Mouse (Mus musculus) layer of hippocampus, postnatal 25 days (tissue): Measurements from ENCODE around the gene Eif2s1. TPM values are rescaled to one million over a fixed set of nuclear protein-coding genes. Genes with fewer than 3 reads are reported as not detected.

Experiments
- DNase-seq, 2 experiments: peaks; one replicate each; pipeline ENCODE4 v3.0.0; 2022; ENCODE audit warnings: mixed read lengths in 2 of 2, low spot score in 1 of 2; ENCODE audit errors: extremely low spot score in 1 of 2
- total RNA-seq, 2 experiments: library from RNA; stranded (reverse); gene quantifications; 2 replicates each; pipeline ENCODE4 v1.2.3; 2021

Eif2s1 gene
- 10 to 100 TPM; 54.9 to 56.5 TPM for total RNA-seq

DNA sequence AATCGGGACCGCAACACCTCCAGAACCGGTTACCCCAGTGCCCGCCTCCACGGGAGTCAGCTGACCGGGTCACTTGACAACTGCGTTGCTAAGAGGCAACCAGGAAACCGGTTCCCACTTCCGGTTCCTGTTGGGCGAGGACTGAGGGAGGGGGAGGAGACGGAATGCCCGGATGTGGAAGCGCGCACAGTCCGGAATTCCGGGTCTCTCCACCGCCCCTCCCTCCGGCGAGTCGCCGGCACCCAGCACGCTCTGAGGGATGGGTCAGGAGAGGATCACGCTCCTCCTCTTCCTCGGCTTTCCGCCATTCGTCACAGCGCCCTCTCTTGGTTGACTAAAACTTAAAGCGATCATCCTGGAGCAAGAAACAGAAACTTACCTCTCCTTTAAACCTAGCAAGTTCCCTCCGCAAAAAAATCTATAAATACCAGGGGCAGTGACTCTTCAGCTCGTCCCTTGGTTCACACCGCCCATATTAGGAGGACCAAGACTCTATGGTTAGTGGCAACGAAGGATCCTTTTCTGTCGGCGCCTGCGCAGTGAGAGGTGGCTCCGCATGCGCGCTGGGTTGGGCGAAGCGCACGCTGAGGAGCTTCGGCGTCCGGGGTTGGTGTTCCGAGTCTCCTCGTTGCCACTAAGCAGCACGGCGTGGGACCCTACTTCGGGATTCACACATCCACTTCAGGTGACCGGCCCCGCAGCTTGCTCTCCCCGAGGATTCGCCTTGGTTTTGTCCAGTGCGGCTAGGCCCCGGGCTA is at the start of gene Eif2s1, which contains the start of gene Atp6v1d:
Gene Eif2s1 (plus strand): TSS at position 324 of the 758 bp plus-strand sequence.
Gene Atp6v1d (minus strand): TSS at position 143 of the 758 bp plus-strand sequence.
- peak; percentile 89 to 95 for DNase-seq

DNA sequence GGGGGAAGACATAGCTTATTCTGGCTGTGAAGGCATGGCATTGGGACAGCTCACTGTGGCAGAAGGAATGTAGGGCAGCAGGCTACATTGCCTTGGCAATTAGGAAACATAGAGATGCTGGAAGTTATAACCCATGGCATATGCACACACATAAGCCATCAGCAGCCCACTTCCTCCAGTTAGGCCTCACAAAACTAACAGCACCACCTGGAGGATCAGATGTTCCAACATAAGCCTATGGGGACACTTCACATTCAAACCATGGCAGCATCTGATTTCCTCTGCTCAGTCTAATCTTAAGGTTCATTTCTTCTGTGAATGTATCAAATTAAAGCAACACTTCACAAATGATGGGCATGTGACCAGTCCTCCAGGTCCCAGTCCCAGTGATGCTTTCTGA is 47.2 kb upstream of the Eif2s1 start:
- no peak for DNase-seq

DNA sequence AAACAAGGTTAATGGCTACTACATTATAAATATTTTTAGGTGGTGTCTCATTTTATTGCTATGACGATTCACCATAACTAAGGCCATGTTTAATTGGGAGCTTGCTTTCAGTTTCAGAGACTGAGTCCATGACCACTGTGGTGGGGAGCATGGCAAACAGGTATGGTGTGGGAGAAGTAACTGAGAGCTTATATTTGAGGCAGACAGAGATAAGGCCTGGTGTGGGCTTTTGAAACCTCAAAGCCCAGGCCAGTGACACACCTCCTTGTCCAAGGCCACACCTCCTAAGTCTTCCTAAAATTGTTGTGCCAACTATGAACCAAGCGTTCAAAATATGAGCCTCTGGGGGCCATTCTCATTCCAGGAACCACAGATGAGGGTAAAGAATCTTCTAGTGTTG is 27.1 kb upstream of the Eif2s1 start:
- no peak for DNase-seq

DNA sequence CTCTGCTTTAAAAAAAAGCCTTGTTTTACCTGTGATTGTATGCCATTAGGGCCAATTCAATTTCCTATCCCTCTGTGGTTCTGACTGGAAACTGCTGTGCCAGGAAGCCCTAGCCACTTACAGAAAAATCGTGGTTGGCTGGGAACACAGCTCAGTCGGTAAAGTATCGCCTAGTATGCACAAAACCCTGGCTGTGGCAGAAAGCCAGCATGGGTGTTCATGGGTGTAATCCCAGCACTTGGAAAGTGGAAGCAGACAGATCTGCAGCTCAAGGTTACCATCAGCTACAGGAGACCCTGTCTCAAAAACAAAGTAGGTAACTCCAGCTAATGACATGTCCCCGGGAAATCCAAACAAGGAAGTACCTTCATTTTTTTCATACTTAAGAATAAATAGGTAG is 21.7 kb upstream of the Eif2s1 start:
- DNase-seq, result peak in 1 of 2 experiments; percentile 7

DNA sequence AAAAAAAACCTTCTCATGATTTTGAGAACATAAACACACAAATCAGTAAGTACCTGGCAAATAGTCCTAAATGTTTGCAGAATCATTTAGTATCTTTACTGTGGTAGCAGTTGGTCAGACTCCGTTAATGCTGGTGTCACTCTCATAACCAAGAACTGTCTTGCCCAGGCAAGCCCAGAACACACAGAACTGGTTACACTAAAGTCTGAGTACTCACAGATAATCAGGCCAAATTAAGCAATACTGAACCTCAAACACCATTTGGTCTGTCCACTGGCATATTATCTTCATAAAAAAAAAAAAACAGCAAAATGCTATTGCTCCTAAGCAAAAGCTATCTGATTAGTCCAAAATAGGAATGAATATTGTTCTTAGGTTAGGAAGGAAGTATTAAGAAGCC is 19.2 kb upstream of the Eif2s1 start:
- DNase-seq, result no peak

DNA sequence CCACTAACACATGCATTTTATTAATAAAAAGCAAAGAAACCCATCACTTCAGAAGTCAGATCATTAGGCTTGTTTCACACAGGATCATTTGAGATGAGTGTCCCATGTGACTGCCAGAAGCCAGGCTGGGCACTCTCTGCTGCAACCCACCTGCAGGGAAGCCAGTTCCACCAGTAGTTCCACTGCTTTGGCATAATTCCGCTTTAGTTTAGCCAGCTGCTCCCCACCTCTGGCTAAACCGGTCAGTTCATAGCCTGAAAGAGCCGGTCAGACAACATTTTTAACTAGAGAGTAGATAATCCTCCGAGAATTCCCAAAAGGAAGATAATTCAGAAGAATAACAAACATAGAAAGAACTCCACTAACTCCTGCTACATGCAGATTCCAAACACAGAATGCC is 13.4 kb upstream of the Eif2s1 start:
- DNase-seq, result no peak

DNA sequence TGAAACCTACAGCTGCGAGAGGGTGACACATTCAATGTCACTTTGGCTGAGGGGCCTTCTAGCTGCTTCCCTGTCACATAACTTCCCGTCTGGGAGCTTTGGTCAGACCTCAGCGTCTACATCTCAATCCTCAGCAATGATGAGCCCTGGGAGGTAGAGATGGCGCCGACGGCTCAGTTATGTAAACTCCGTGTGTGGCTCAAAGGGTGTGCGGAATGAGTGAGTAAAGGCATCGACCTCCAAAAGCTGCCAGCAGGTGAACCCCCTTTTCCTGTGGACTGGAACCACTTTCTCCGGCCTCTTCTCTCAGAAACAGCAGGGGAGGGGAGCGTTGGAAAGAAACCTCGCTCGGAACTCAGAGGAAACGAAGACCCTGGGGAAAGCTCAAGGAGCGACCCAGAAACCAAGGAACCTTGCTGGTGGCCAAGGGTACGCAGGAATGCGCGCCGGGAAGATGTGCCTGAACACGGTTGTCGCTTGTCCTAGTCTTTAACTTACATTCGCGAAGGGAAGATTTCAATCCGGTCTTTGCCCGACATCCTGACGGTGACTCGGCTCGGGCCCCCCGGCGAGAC is 611 bp upstream of the Eif2s1 start:
- DNase-seq, result no peak

DNA sequence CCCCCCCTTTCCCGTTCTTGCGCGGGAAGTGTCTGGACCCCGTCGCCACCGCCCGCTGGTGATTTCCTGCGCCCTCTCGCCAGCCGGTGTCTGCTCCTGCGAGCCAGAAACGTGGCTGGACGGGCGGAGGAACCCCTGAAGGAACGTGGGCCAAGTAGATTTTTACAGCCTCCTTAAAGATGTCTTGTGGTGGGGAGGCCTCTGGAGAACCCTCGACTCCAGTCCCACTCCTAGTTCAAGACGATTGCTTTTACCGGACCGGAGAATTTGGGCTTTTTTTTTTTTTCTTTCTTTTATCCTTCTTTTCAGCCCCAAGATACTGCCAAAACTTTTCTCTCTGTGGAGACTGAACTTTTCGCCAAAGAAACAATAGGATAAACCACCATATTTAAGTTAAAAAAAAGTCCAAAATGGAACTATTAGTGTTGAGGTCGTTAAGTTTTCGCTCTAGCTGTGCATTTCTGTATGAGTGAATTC is 673 bp downstream of the Eif2s1 start:
- DNase-seq, result no peak

DNA sequence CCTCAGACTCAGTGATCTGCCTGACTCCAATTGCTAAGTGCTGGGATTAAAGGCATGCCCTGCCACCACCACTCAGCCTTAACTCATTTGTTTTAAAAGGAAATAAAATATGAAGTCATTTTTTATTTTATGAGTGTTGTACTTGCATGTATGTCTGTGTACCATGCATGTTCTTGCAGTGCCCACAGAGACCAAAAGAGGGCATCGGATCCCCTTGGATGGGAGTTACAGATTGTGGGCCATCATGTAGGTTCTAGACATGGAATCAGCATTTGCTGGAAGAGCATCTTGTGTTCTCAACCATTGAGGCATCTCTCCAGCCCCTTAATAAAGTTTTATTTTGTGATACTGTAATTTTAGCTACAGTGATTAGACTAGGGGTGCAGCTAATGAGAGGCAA is 3.8 kb downstream of the Eif2s1 start:
- no peak for DNase-seq

DNA sequence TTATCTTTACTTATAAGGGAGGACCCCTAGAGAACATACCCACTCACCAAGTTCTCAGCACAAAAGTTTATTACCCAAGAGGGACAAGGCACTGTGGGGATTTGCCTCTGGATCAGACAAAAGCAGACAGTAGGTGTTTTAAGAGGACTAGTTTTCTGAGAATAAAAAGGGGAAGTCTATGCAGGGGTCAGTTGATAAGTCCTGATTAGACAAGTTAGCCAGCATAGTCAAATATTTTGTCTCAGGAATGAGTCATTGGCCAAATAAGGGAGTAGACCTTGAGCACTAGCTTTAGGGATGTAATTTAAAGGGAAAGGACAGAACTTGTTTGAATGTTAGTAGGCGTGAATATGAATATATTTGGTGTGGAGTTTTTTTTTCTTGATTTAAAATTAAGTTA is 6.5 kb downstream of the Eif2s1 start:
- DNase-seq, result no peak

DNA sequence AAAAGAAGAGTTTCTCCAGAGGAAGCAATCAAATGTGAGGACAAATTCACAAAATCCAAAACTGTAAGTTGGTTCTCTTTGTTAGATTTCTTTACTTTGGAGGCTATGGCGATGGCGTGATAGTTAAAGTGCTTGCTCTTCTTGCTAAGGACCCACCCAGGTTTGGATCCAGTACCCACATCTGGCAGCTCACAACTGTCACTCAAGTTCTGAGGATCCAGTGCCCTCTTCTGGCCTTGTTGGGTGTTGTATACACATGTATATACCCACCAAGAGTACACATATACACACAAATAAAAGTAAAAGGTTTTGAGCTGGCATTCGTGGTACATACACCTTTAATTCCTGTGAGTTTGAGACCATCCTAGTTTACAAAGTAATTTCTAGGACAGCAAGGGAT is 13.0 kb downstream of the Eif2s1 start:
- DNase-seq, result no peak

DNA sequence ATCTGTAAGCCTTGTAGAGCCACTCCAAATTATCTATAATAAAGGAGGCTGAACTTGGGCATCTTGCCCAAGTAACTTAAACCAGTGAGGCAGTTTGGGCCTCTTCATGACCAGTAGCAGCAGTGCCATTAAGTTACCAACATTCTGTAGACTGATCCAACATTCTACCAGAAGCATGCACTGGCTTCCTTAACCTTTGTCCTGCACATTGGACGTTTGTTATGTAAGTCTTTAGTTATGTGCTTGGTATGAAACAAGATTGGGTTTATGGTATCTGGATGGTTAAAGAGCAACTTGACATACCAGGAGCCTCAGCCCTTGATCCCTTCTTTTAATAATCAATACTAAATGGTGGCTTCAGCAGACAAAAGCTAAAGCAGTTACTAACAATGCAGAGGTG is 28.4 kb downstream of the Eif2s1 start:
- DNase-seq, result no peak

DNA sequence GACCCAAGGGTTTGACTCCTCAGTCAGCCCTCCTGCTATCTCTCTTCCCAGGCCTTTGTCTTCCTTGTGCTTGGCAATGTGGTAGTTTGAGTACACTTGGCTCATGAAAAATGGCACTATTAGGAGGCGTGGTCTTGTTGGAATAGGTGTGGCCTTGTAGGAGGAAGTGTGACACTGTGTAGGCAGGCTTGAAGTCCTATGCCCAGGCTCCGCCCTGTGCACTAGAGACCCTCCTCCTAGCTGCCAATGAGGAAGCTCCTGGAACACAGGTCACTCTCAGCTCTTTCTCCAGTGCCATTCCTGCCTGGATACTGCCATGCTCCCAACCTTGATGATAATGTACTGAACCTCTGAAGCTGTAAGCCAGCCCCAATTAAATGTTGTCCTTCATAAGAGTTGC is 29.5 kb downstream of the Eif2s1 start:
- DNase-seq, result no peak

DNA sequence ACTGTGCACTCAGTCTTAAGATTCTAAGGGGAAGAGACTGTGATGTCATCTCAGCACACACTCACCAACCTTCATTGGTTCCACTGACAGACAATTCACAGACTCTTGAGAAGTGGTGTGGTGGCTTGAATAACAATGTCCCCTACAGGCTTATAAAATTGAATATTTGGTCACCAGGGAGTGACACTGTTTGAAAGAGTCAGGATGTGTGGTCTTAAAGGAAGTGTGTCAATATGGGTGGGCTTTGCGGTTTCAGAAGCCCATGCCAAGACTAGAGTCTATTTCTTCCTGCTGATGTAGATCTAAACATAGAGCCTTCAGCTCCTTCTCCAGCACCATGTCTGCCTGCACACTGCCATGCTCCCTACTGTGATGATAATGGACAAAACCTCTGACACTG is 36.2 kb downstream of the Eif2s1 start:
- DNase-seq, result no peak

DNA sequence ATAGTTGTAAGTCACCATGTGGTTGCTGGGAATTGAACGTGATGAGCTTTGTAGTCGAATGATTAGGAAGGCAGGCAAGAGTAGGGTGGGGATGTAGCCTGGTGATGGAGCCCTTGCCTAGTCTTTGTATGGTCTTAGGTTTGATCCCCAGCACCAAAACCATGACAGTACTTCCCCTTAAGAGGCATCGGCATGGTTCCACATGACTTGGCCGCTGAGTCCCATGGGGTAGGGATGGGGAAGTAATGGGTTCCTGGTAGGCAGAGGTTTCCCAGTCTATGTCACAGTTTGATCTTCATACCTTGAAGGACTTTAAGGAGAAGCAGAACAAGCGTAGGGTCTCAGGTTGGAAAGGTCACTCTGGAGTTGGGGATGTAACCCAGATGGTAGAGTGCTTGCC is 39.8 kb downstream of the Eif2s1 start:
- no peak for DNase-seq

DNA sequence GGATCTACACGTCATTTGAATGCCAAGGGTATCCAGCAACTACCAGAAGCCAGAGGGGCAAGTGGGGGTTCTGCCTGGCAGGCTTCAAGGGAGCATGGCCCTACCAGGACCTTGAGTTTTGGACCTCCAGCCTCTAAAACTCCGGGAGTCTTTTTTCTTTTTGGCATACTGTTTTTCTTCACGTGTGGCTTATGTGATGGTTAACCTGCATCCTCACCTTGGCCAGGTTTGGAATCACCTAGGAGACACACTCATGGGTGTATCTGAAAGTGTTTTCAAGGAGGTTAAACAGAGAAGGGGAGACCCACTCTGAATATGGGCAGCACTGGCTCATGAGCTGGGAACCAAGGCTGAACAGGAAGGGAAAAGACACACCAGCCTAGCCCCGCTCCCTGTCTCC is 41.7 kb downstream of the Eif2s1 start:
- no peak for DNase-seq

DNA sequence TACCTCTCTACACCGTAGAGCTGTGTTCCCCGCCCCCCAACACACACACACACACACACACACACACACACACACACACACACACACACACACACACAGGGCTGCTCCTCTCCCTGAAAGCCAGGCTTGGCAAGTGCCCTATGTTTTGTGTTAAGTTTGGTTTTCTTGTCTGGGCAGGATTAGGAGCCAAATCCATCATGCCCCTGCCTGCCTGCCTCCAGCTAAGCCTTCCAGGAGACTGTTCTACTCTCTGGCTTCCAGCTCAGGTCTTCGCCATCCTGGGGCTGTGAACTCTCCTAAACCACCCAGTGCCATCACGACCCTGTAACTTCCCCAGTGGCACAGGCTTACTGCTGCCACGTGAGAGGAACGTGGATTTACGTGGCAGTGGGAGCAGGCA is 42.9 kb downstream of the Eif2s1 start:
- DNase-seq, result no peak

DNA sequence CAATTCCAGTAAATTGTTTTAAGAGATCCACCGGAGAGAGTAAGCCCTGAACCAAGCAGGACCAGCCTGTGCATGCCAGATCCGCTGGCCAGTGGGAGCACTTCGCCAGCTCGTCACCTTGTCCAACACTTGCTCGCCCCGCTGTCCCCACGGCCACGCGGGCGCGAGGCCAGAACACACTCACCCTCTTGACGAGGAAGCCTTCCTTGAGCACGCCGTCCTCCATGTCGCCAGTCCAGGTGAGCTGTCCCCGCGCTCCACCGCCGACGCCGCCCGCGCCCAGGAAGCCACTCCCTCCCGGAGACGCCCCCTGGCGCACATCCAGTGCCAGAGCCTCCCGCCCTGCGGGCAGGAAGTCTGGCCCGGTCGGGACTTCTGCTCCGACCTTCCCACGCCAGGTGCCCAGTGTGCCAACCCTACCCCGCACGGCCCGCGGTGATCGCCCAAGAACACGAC is 45.1 kb downstream of the Eif2s1 start, which contains the start of gene Plek2:
Gene Plek2 (minus strand): TSS at position 258 of the 456 bp plus-strand sequence.
- peak in 1 of 2 experiments; percentile 10 for DNase-seq

DNA sequence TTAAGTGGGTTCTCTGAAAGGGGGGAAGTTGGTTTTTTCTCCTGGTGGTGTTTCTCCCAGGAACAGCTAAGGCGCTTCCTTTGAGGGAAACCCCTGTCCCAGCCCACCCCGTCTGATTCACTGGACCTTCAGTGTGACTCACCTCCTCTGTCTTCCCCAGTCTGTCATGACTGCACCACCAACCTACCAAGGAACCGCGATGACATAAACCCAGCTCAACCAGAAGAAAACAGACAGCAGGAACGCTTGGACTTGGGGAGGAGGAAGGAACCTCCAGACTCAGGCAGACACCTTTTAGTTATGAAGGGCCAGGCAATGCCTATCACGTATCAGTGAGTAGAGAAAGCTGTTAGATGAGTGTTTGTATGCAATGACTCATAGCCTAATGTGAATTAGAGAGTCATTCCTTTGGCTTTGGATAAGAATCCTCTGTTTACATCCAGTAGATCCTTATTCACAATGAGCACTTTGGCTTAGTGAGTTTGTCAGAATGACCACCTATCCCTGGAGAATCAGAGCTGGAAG is 46.5 kb downstream of the Eif2s1 start:
- no peak for DNase-seq

DNA sequence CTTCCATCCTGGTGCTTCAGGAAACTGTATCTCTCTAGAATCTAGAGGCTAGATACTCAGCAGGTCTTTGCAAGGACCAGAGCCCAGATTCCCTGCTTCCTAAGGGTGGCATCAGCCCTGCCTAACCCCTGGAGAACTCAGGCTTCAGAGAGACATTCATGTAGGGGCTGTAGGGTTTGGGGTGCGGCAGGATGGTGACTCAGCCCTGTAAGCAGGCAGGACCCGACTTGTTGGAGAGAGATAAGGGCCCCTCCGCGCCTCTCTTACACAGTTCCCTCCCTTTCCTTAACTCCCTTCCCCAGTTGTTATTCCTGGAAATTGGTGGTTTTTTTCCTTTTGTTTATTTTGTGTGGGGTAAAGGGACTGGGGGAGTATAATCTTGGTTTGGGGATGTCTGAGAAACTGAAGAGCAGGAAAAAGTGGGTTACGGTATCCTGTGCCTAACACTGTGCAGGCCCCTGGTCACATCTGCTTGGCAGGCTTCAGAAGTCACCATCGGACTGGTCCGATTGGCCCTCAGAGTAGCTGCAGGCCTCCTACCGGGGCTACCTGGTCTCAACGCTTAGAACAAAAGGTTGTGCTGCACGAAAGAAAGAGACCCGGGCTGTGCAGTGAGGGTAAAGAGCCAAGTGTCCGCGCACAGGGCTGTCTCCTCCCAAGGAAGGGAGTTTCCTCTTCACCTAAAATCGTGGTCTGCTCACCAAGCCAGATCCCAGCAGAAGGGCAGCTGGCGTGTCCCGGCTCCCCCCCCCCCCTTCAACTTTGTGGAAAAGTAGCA is 49.3 kb downstream of the Eif2s1 start:
- DNase-seq, result no peak
